In genomic region chr11:6624619-6625382, GRCm38 (mm10) we compare ENCODE assay signal across 9 mouse cellular contexts. TPM values are rescaled to one million over a fixed set of nuclear protein-coding genes. Genes with fewer than 3 reads are reported as not detected.
DNase-seq lines count a peak whose midpoint lies in the region; ATAC-seq and TF ChIP-seq lines count a peak whose summit lies in the region.
"Had no signal": no experiment of that assay in that cellular context is flagged by ENCODE, and none has a peak within 500 bp of the region (broad histone marks: within the 10 kb centered on the region; RNA-seq: fewer than 3 reads in every experiment).

No protein-coding gene starts in this region.

- H3K4me1 ChIP-seq in neural tube, embryonic 11.5 days (ENCODE audit: control insufficient read depth, insufficient read depth, low read length), result peaks cover 9% of the 10 kb centered on the region; the same call in 1 of the 2 replicates
- H3K4me1 ChIP-seq in forebrain, embryonic 13.5 days, result peaks cover 25% of the 10 kb centered on the region
- peaks cover 13% of the 10 kb centered on the region for H3K4me1 ChIP-seq in limb, embryonic 14.5 days (ENCODE audit: control insufficient read depth, insufficient read depth, low read length)
- H3K4me1 ChIP-seq in stomach, embryonic 16.5 days (ENCODE audit: control insufficient read depth, insufficient read depth, low read length), result peaks cover 19% of the 10 kb centered on the region

- intact Hi-C loops in gastrocnemius, postnatal 14 days (cut with DNase I; ENCODE audit: low total_unique reads), result no loop called here

- 71% methylated on average over 14 of the region's 14 CpGs for WGBS in neural tube, embryonic 11.5 days
- 75% methylated on average over 14 of the region's 14 CpGs for WGBS in forebrain, embryonic 13.5 days
- WGBS in limb, embryonic 14.5 days, result 68% methylated on average over 14 of the region's 14 CpGs
- 54% methylated on average over 14 of the region's 14 CpGs for WGBS in stomach, embryonic 16.5 days

- peak overlapping the region; percentile 67 for H3K9ac ChIP-seq in neural tube, embryonic 11.5 days (ENCODE audit: low read length)
- peak overlapping the region; percentile 73 for H3K9ac ChIP-seq in forebrain, embryonic 13.5 days
- H3K9ac ChIP-seq in limb, embryonic 14.5 days (ENCODE audit: low read depth, low read length, severe bottlenecking), result peak overlapping the region; percentile 70; the same call in 1 of the 2 replicates
- H3K9ac ChIP-seq in stomach, embryonic 16.5 days (ENCODE audit: low read length), result peak overlapping the region; percentile 81

- peak overlapping the region; percentile 67 for H3K4me3 ChIP-seq in neural tube, embryonic 11.5 days (ENCODE audit: low read depth, low read length)
- H3K4me3 ChIP-seq in forebrain, embryonic 13.5 days, result peak overlapping the region; percentile 77
- H3K4me3 ChIP-seq in limb, embryonic 14.5 days (replicated peaks; ENCODE audit: low read length), result peak overlapping the region; percentile 66
- peak overlapping the region; percentile 58 for H3K4me3 ChIP-seq in stomach, embryonic 16.5 days (replicated peaks; ENCODE audit: low read length)

- no peaks in the 10 kb centered on the region for H3K27me3 ChIP-seq in neural tube, embryonic 11.5 days (ENCODE audit: control insufficient read depth, insufficient read depth, low read length)
- no peaks in the 10 kb centered on the region for H3K27me3 ChIP-seq in forebrain, embryonic 13.5 days
- H3K27me3 ChIP-seq in limb, embryonic 14.5 days (ENCODE audit: control insufficient read depth, insufficient read depth, low read length), result no peaks in the 10 kb centered on the region
- no peaks in the 10 kb centered on the region for H3K27me3 ChIP-seq in stomach, embryonic 16.5 days (ENCODE audit: control insufficient read depth, insufficient read depth, low read length)

- no peak overlapping the region for H3K27ac ChIP-seq in neural tube, embryonic 11.5 days (ENCODE audit: low read depth, low read length)
- no peak overlapping the region for H3K27ac ChIP-seq in forebrain, embryonic 13.5 days
- H3K27ac ChIP-seq in limb, embryonic 14.5 days (replicated peaks; ENCODE audit: low read depth, low read length), result no peak overlapping the region
- no peak overlapping the region for H3K27ac ChIP-seq in stomach, embryonic 16.5 days (ENCODE audit: low read length)

- TF ChIP-seq POLR2A in limb, embryonic 14.5 days (IDR thresholded peaks at IDR 0.05; ENCODE audit: borderline replicate concordance, extremely low read depth, insufficient read depth, insufficient read length), result no peak

- no peak for ATAC-seq in neural tube, embryonic 11.5 days (ENCODE audit: insufficient read depth, low FRiP score, low TSS enrichment)
- no peak for ATAC-seq in forebrain, embryonic 13.5 days
- ATAC-seq in limb, embryonic 14.5 days (ENCODE audit: low FRiP score, low read depth), result no peak
- 0 out of 2 replicates have a peak, but pooled peaks have one; percentile 4 for ATAC-seq in stomach, embryonic 16.5 days (ENCODE audit: insufficient read depth, low FRiP score)

- no peak for DNase-seq in neural tube, embryonic 11.5 days (ENCODE audit: low spot score)
- DNase-seq in neural tube, embryonic 10.5 days (ENCODE audit: extremely low spot score, low spot score), result no peak
- DNase-seq in limb, embryonic 14.5 days (ENCODE audit: low spot score), result no peak
- DNase-seq in thymus, postnatal 14 days, result no peak
- DNase-seq in gastrocnemius, postnatal 14 days, result no peak
- no peak for DNase-seq in urinary bladder, adult 18-20 months (ENCODE audit: low spot score in 2 of 2)
- DNase-seq: cerebellum, adult 11-12 months had no signal

- no peaks in the 10 kb centered on the region for H3K9me3 ChIP-seq in neural tube, embryonic 11.5 days (ENCODE audit: control insufficient read depth, low read length)
- no peaks in the 10 kb centered on the region for H3K9me3 ChIP-seq in forebrain, embryonic 13.5 days (replicated peaks)
- no peaks in the 10 kb centered on the region for H3K9me3 ChIP-seq in limb, embryonic 14.5 days (ENCODE audit: control insufficient read depth, low read length)
- H3K9me3 ChIP-seq in stomach, embryonic 16.5 days (replicated peaks; ENCODE audit: control insufficient read depth, low read length), result no peaks in the 10 kb centered on the region

- H3K4me2 ChIP-seq in neural tube, embryonic 11.5 days (ENCODE audit: low read depth), result peak overlapping the region; percentile 89
- H3K4me2 ChIP-seq in forebrain, embryonic 13.5 days, result peak overlapping the region; percentile 89
- H3K4me2 ChIP-seq in limb, embryonic 14.5 days (replicated peaks; ENCODE audit: low read depth, low read length, severe bottlenecking), result peak overlapping the region; percentile 78
- peak overlapping the region; percentile 83 for H3K4me2 ChIP-seq in stomach, embryonic 16.5 days (ENCODE audit: low read depth, low read length)

- peaks cover 27% of the 10 kb centered on the region for H3K36me3 ChIP-seq in neural tube, embryonic 11.5 days (ENCODE audit: control insufficient read depth, insufficient read depth, low read length)
- H3K36me3 ChIP-seq in forebrain, embryonic 13.5 days (ENCODE audit: poor library complexity, severe bottlenecking), result peaks cover 46% of the 10 kb centered on the region
- H3K36me3 ChIP-seq in limb, embryonic 14.5 days (ENCODE audit: control insufficient read depth, insufficient read depth, low read length), result peaks cover 48% of the 10 kb centered on the region
- peaks cover 14% of the 10 kb centered on the region; the same call in 1 of the 2 replicates for H3K36me3 ChIP-seq in stomach, embryonic 16.5 days (ENCODE audit: control insufficient read depth, insufficient read depth, low read length)

RNA-seq across cellular contexts. Expression of gene Tbrg4, which starts 1.1 kb away (rescaled TPM):
- polyA plus RNA-seq in neural tube, embryonic 11.5 days (2014; fragmentation: Nextera tagmentation; extraction: Ambion mirVana), result 41.0 and 43.4 TPM in 2 replicates
- 32.1 and 36.5 TPM in 2 replicates for polyA plus RNA-seq in forebrain, embryonic 13.5 days (2015; fragmentation: Nextera tagmentation; extraction: Ambion mirVana)
- polyA plus RNA-seq in limb, embryonic 14.5 days (2012; rRNA removed), result 108 and 147 TPM in 2 replicates
- 33.8 and 34.3 TPM in 2 replicates for polyA plus RNA-seq in limb, embryonic 14.5 days (2014; fragmentation: Nextera tagmentation; extraction: Ambion mirVana)
- polyA plus RNA-seq in stomach, embryonic 16.5 days (2015; fragmentation: Nextera tagmentation; extraction: Ambion mirVana), result 40.4 and 44.0 TPM in 2 replicates
- total RNA-seq in gastrocnemius, postnatal 14 days (2021), result 10 to 100 TPM; 63.5 to 64.6 TPM

RNA-seq across cellular contexts. Expression of gene Wap, which starts 13.6 kb away (rescaled TPM):
- not detected in 2 replicates for polyA plus RNA-seq in neural tube, embryonic 11.5 days (2014; fragmentation: Nextera tagmentation; extraction: Ambion mirVana)
- polyA plus RNA-seq in forebrain, embryonic 13.5 days (2015; fragmentation: Nextera tagmentation; extraction: Ambion mirVana), result not detected in 2 replicates
- not detected in 2 replicates for polyA plus RNA-seq in limb, embryonic 14.5 days (2012; rRNA removed)
- not detected in 2 replicates for polyA plus RNA-seq in limb, embryonic 14.5 days (2014; fragmentation: Nextera tagmentation; extraction: Ambion mirVana)
- polyA plus RNA-seq in stomach, embryonic 16.5 days (2015; fragmentation: Nextera tagmentation; extraction: Ambion mirVana), result not detected in 2 replicates
- total RNA-seq in gastrocnemius, postnatal 14 days (2021), result not detected

RNA-seq across cellular contexts. Expression of gene Nacad, which starts 18.9 kb away (rescaled TPM):
- 46.5 and 50.1 TPM in 2 replicates for polyA plus RNA-seq in neural tube, embryonic 11.5 days (2014; fragmentation: Nextera tagmentation; extraction: Ambion mirVana)
- polyA plus RNA-seq in forebrain, embryonic 13.5 days (2015; fragmentation: Nextera tagmentation; extraction: Ambion mirVana), result 50.1 and 62.2 TPM in 2 replicates
- polyA plus RNA-seq in limb, embryonic 14.5 days (2012; rRNA removed), result 2.0 and 2.1 TPM in 2 replicates
- polyA plus RNA-seq in limb, embryonic 14.5 days (2014; fragmentation: Nextera tagmentation; extraction: Ambion mirVana), result 0.89 and 1.7 TPM in 2 replicates
- 7.2 and 9.4 TPM in 2 replicates for polyA plus RNA-seq in stomach, embryonic 16.5 days (2015; fragmentation: Nextera tagmentation; extraction: Ambion mirVana)
- under 1 TPM; 0.18 to 0.82 TPM for total RNA-seq in gastrocnemius, postnatal 14 days (2021)

RNA-seq across cellular contexts. Expression of gene Ramp3, which starts 33.5 kb away (rescaled TPM):
- 9.3 and 11.8 TPM in 2 replicates for polyA plus RNA-seq in neural tube, embryonic 11.5 days (2014; fragmentation: Nextera tagmentation; extraction: Ambion mirVana)
- polyA plus RNA-seq in forebrain, embryonic 13.5 days (2015; fragmentation: Nextera tagmentation; extraction: Ambion mirVana), result 1.9 and 2.2 TPM in 2 replicates
- 10.3 and 11.3 TPM in 2 replicates for polyA plus RNA-seq in limb, embryonic 14.5 days (2012; rRNA removed)
- 4.5 and 6.7 TPM in 2 replicates for polyA plus RNA-seq in limb, embryonic 14.5 days (2014; fragmentation: Nextera tagmentation; extraction: Ambion mirVana)
- 6.0 and 6.4 TPM in 2 replicates for polyA plus RNA-seq in stomach, embryonic 16.5 days (2015; fragmentation: Nextera tagmentation; extraction: Ambion mirVana)
- under 1 TPM; 0.38 to 0.68 TPM for total RNA-seq in gastrocnemius, postnatal 14 days (2021)
